ENCODE assay signal across 40 mouse cellular contexts in genomic region chr11:62963292-62963691, GRCm38 (mm10). TPM values are rescaled to one million over a fixed set of nuclear protein-coding genes. Genes with fewer than 3 reads are reported as not detected.
"Had no signal": no experiment of that assay in that cellular context is flagged by ENCODE, and none has a peak within 500 bp of the region (broad histone marks: within the 10 kb centered on the region; RNA-seq: fewer than 3 reads in every experiment).

No protein-coding gene starts in this region.

- H3K4me2 ChIP-seq: heart, embryonic 12.5 days; hindbrain, embryonic 13.5 days; hindbrain, embryonic 15.5 days; kidney, embryonic 15.5 days; limb, embryonic 12.5 days; limb, embryonic 15.5 days; liver, embryonic 12.5 days had no signal

- H3K9me3 ChIP-seq: heart, embryonic 10.5 days; heart, embryonic 12.5 days; hindbrain, embryonic 13.5 days; hindbrain, embryonic 15.5 days; kidney, embryonic 15.5 days; limb, embryonic 12.5 days; limb, embryonic 15.5 days; liver, embryonic 12.5 days had no signal

- H3K4me1 ChIP-seq: liver, embryonic 12.5 days had no signal

- H3K27me3 ChIP-seq: heart, embryonic 12.5 days; hindbrain, embryonic 15.5 days; kidney, embryonic 15.5 days; limb, embryonic 12.5 days; limb, embryonic 15.5 days had no signal

- H3K4me3 ChIP-seq: heart, embryonic 10.5 days; heart, embryonic 12.5 days; hindbrain, embryonic 13.5 days; hindbrain, embryonic 15.5 days; kidney, embryonic 15.5 days; limb, embryonic 12.5 days; limb, embryonic 15.5 days; liver, embryonic 12.5 days had no signal

- H3K36me3 ChIP-seq: heart, embryonic 10.5 days; heart, embryonic 12.5 days; hindbrain, embryonic 13.5 days; hindbrain, embryonic 15.5 days; kidney, embryonic 15.5 days; limb, embryonic 12.5 days; limb, embryonic 15.5 days; liver, embryonic 12.5 days had no signal

- H3K9ac ChIP-seq: heart, embryonic 12.5 days; hindbrain, embryonic 13.5 days; hindbrain, embryonic 15.5 days; kidney, embryonic 15.5 days; limb, embryonic 12.5 days; limb, embryonic 15.5 days; liver, embryonic 12.5 days; liver, embryonic 14.5 days had no signal

- DNase-seq: gastrocnemius, postnatal 14 days; gastrocnemius, postnatal 36 days; heart, adult 18-20 months; heart, postnatal 10 days; kidney, adult 11 months; kidney, adult 2 months; kidney, adult 9 months; kidney, postnatal 14 days; kidney, postnatal 36 days; layer of hippocampus, adult 9-11 months; layer of hippocampus, postnatal 36 days; left cerebral cortex, postnatal 4 days had no signal

- H3K27ac ChIP-seq: heart, embryonic 10.5 days; hindbrain, embryonic 13.5 days; hindbrain, embryonic 15.5 days; hindbrain, postnatal 0 days; kidney, embryonic 15.5 days; kidney, postnatal 0 days; limb, embryonic 12.5 days; limb, embryonic 15.5 days; liver, embryonic 12.5 days; liver, embryonic 14.5 days had no signal

RNA-seq across cellular contexts. Expression of gene Cdrt4, which starts 12.3 kb away (rescaled TPM):
- total RNA-seq: gastrocnemius, adult 18-20 months; gastrocnemius, adult 8-10 months; gastrocnemius, postnatal 14 days; gastrocnemius, postnatal 36 days; heart, adult 18-20 months; heart, adult 8-10 months; heart, postnatal 10 days; heart, postnatal 25 days; hematopoietic stem cell, adult 5-6 weeks; hindbrain, postnatal 0 days; layer of hippocampus, adult 18-20 months; layer of hippocampus, postnatal 14 days; left cerebral cortex, adult 18-20 months; left cerebral cortex, adult 8-10 months; left cerebral cortex, postnatal 10 days; left cerebral cortex, postnatal 25 days; left cerebral cortex, postnatal 4 days; liver, adult 2 months had no signal
- polyA plus RNA-seq: heart, embryonic 12.5 days; heart, embryonic 14.5 days; hindbrain, embryonic 11.5 days; hindbrain, embryonic 15.5 days; intestine, embryonic 16.5 days; kidney, adult 2 months; kidney, embryonic 15.5 days; large intestine, adult 2 months; limb, embryonic 12.5 days; liver, adult 2 months; liver, embryonic 12.5 days; liver, embryonic 14.5 days; liver, embryonic 16.5 days had no signal
